Mouse (Mus musculus) CD8-positive naive resting alpha-beta T cell, adult 2 months (primary cell): ENCODE results near the gene Dlg2.

Source experiments
- DNase-seq, 2 experiments: peaks; one replicate each; pipeline ENCODE4 v3.0.0; 2022; ENCODE audit warnings: low read depth in 2 of 2, low spot score in 2 of 2

The Dlg2 gene

DNA sequence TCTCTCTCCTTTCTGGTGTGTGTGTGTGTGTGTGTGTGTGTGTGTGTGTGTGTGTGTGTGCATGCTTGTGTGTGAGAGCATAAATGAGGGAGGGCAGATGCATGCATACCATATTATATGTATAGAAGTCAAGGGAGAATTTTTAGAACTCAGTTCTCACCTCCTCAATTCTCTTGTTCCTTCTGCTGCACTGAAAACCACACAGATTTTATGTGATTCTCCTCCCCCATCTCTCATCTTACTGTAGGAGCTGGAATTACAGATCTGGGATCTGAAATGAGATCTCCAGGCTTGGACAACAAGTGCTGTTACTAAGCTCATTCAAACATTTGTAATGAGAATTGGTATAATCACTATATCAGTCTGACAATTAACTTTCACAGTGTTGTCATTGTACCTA is 1081.1 kb downstream of the Dlg2 start:
- no peak for DNase-seq

GRCm38 (mm10) chr7:91567423-91567822 is 1091.0 kb downstream of the Dlg2 start:
- no peak for DNase-seq

GRCm38 (mm10) chr7:91570969-91571368 is 1094.5 kb downstream of the Dlg2 start:
- no peak for DNase-seq

- DNase-seq = no peak
Observed at GRCm38 (mm10) chr7:91572666-91573065, 1096.2 kb downstream of the Dlg2 start.

- DNase-seq = no peak
Observed at GRCm38 (mm10) chr7:91573321-91573720, 1096.8 kb downstream of the Dlg2 start.

DNA sequence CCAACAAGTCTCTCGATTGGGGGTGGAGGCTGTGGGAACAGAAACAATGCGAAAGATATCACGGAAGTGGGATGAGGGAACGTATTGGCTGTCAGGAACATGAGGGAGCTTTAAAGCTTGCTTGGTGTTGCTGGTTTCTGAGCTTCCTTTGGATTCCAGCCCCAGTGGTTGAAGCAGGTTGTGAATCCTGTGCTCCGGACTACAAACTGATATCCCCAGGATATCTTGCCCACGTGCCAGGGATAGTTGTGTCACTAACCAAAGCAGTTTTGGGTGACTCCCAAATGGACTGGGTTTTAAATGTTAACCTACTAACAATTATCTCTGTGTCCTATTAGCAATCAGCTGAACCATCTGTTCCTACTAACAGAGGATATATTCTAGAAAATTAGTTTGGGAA is 1099.7 kb downstream of the Dlg2 start:
- no peak for DNase-seq

- no peak for DNase-seq
Observed at GRCm38 (mm10) chr7:91582203-91582602, 1105.7 kb downstream of the Dlg2 start.

GRCm38 (mm10) chr7:91583566-91583965 is 1107.1 kb downstream of the Dlg2 start:
- DNase-seq = no peak

DNA sequence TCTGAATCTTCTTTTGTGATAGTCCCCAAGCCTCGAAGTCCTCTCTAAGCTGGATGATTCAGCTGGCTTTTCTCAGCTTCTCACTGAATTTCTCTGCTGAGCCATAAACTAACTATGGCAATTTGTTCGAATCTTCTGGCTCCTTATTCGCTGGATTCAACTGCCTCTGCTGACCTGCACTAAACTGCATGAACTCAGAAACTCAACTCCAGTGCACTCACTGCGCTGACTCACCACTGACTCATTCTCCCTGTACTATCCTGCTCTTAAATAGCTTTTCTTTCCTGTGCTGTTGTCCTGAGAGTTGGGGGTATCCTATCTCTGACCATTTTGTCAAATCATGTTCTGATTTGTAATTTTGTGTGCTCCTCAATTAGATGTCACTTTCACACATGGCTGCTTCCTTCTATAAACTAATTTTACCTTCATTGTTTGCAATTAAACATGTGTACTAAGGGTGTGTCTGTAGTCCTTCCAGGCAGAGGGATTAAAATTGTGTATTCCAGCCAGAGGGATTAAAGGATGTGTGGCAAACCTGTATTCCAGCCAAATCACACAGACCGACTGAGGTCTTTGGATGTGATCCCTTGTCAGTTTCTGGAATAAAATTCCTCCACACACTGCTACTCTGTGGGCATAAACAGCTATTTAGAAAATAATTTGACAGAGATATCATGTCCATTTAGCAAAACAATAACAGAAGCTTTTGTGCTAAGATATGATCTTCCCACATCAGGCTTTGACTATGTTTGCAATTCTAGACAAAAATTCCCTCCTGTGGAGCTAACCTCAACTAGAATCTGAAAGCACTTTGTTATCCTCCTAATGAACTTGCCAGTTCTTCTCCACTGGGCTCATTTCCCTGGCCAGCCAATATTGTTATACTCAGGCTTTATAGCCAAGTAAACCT is 1115.0 kb downstream of the Dlg2 start:
- DNase-seq = no peak

DNA sequence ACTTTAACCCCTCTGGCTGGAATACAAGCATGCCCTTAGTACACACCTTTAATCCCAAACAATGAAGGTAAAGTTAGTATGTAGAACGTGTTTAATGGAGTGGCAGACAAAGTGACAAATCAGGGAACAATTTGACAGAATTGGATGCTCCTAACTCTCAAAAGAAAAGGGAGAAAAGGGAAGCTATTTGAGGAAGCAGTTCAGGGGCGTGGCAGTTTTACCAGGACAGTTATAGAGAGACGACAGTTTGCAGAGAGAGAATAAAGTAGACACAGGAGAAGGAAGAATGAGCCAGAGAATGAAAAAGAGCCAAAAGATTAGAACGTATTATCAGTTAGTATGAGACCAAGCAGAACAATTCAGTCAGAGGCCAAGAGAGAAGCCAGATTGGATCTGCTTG is 1122.1 kb downstream of the Dlg2 start:
- no peak for DNase-seq

- DNase-seq = no peak
Observed at GRCm38 (mm10) chr7:91601307-91601706, 1124.8 kb downstream of the Dlg2 start.

DNA sequence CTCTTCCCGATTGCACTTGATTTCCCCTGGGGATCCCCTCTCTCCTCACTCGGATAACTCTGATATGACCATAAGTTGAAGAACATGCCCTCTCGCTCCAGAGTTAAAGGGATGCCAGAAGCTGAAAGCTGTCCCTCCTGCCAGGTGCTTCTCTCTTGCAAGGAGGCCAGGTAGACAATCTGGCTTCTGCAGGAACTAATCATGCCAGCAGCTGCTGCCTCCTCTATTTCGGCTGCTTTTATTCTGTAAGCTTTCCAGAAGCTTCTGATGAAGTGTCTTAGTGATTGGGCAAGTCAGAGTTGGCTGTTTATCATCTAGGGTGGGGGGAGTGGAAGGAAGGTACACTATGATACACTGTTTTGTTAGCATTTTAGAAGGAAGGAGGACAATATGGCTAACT is 1127.1 kb downstream of the Dlg2 start:
- DNase-seq = no peak

DNA sequence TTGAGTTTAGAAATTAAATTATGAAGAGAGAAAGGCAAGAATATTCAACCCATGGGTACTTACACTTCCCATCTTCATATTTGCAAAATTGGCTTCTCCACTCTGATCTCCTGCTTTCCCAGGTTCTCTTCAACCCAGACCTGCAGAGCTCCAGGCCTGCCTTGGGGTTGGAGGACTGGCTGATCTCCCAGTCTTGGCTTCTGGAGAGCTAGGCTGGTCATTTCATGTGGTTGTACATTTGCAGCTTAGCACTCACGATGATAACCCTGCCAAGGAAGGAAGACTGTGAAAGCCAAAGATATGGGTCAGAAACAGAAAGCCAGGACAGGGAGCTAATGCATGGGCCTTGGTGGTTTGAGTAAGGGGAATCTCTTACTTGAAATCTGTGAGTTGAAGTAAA is 1176.6 kb downstream of the Dlg2 start:
- no peak for DNase-seq

- DNase-seq = no peak
Observed at GRCm38 (mm10) chr7:91659498-91659897, 1183.0 kb downstream of the Dlg2 start.

DNA sequence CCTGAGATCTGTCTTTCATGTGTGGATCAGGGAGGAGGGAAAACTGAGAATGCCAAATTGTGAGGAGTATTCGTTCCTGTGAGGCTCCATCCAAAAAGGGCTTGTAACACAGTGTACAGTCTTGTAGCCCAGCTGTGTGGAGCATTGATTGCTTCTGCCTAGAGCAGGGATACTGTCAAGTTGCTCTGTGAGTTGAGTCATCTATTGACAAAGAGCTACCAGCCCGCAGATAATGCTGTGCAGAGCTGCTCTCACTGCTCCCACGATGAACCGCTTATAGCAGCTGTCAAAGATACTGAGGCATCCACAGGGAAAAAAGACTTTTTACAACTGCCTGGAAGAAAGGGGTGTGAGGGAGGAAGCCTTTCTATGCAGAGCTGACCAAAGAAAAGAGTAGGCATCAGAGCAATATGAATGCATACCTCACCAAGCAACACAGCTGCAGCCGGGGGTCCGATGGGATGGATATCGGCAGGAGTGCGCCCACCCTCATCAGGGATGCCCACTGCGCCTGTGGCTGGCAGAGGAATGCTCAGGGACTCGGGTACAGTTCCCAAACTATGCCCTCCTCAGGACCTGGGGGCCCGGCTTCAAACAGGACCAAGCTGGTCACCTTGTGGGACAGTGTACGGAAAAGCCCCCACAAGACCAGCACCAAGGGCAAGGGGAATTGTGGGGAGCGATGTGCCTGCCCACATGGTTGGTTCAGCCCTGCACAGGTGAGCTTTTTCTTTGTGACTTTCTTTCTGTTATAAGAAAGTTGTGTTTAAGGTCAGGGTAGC is 1196.0 kb downstream of the Dlg2 start:
- no peak for DNase-seq

- DNase-seq = no peak
Observed at GRCm38 (mm10) chr7:91674401-91674800, 1197.9 kb downstream of the Dlg2 start.

- DNase-seq = no peak
Observed at GRCm38 (mm10) chr7:91677934-91678333, 1201.5 kb downstream of the Dlg2 start.

GRCm38 (mm10) chr7:91687930-91688329 is 1211.5 kb downstream of the Dlg2 start:
- no peak for DNase-seq

DNA sequence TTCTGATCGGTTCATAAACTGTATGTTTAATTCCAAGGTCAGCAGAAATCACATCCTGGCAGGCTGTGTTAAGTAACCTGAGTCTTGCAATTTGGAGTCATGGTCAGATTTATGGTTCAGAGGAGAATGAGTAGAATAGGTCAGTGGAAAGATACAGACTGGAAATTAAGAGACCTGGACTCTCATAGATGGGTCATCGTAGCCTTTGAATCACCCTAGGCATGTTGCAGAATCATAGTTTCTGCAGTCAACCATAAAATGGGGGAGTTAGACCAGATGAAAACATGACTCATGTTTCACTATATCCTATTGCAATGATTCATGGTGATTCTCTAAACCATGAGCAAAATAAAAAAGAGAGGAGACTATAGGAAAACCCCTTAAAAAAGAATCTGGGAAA is 1213.4 kb downstream of the Dlg2 start:
- no peak for DNase-seq

- DNase-seq = no peak
Observed at GRCm38 (mm10) chr7:91709853-91710252, 1233.4 kb downstream of the Dlg2 start.

DNA sequence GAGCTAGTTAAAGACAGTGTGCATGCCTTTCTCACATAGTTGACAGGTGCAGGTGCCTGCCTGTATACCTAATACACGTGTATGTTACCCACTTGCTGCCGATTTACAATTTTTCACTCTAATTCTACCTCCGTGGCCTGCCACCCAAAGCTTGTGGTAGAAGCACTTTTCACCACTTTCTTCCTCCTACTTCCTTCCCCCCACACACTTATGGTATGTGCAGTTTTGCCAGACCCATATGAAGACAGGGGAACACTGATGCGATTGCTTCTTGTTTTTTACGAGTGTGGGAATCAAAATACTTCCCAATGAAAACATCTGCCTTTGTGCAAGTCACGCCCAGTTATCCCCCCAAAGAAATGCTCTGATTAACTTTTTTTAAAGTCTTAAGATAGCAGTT is 1234.7 kb downstream of the Dlg2 start:
- DNase-seq = no peak

DNA sequence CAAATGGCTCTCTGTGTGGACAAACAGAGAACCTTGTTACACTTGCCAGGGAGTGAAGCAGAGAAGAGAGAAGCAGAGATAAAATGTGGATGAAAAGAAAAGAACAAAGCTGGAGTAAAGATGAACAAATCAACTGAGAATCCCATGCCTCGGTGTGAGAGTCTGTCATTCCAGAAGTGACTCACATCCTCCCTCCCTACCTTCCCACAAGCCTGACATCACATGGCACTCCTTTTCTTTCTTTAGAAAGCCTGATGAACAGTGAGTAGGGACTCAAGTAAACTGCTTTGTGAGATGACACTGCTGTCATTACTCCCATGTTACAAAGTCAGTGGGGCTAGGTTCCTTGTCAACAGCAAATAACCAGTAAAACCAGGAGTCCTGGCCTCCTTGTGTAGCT is 1239.3 kb downstream of the Dlg2 start:
- no peak for DNase-seq
